Mouse (Mus musculus) lung, postnatal 0 days (tissue): Measurements from ENCODE around the gene Serac1.

Source experiments
- CTCF ChIP-seq: IDR thresholded peaks from 2 replicates; pipeline ENCODE4 v1.5.1; 2016; ENCODE audit warnings: antibody characterized with exemption, mild to moderate bottlenecking
- EP300 ChIP-seq: IDR thresholded peaks from 2 replicates; pipeline ENCODE4 v1.6.1; 2016; ENCODE audit warnings: antibody characterized with exemption, mild to moderate bottlenecking, control low read depth

DNA sequence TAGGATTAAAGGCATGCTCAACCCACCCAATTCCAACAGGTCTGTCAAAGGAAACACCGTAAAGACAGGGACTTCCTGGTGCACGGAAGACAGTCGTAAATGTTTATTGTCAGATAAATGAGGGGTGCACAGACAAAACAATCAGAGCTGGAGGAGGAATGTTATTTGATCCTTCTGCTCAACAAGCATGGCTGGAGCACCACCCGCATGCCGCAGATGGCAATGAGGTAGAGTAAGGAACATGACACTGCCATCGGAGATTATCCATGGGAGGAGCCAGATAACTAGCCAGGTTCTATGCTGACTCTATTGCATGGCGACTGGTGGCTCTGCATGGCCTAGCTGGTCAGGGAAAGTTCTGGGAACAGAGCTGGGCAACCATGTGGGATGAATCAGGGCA is 6.1 kb downstream of the Serac1 start:
- no peak for TF ChIP-seq EP300
- TF ChIP-seq CTCF, result no peak
